Mouse (Mus musculus) CH12.LX (cell line): ENCODE results near the gene Ovol3.

Experiments used
- HCFC1 ChIP-seq: IDR thresholded peaks from 2 replicates; pipeline ENCODE4 v1.6.1; 2012; ENCODE audit warnings: low read depth, mild to moderate bottlenecking, inconsistent platforms, low read length, improper control_type of control experiment
- MXI1 ChIP-seq: IDR thresholded peaks from 2 replicates; pipeline ENCODE4 v1.6.1; 2011; ENCODE audit warnings: mild to moderate bottlenecking, low read depth, low read length, improper control_type of control experiment

GRCm38 (mm10) chr7:30234276-30234858 is 1.2 kb downstream of the Ovol3 start:
- no peak for TF ChIP-seq HCFC1
- TF ChIP-seq MXI1: no peak
